Mouse (Mus musculus) spleen, embryonic (tissue): ENCODE data around the gene Ctnna3.

Source experiments
- CTCF ChIA-PET: fragments of 350-600 bp; sonication (Branson Sonifier 250); formaldehyde crosslinking; loops from one replicate; lab custom pipeline; 2022; lab: Charles Lee

The Ctnna3 gene

DNA sequence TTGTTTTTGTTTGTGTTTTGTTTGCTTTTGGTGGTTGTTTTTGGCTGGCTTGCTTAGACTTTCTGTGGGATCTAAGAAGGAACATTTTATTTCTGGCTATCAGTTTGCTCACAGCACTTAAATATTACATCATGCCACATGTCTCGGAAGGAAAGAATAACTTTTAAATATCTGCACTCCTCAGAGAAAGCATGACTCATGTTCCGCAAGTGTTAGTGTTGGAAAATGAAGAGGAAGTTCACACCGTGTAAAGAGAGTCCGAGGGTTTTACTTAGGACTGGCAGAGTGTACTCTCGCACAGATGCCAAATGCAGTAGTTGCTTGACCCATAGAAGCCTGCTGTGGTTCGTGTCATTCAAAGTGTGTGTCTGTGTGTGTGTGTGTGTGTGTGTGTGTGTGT is 619.3 kb downstream of the Ctnna3 start:
- CTCF ChIA-PET: no interaction called here

DNA sequence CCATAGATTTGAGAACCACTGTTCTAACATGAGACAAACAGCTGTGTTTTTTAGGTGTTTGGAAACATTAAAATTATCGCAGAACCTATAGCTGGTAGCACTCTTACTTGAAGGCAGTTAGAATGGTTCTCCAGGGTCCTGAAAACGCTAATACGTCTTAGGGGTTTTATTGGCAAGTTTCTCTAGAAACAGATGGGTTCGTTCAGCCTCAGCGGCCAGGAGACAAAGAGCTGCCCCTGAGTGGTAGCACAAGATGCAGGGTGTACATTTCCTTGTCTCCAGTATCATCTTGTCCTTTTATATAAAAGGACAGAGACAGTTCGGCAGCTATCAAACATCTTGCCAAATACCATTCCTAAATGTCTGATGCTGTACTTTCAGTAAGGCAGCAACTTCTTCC is 620.0 kb downstream of the Ctnna3 start:
- CTCF ChIA-PET: no interaction called here

DNA sequence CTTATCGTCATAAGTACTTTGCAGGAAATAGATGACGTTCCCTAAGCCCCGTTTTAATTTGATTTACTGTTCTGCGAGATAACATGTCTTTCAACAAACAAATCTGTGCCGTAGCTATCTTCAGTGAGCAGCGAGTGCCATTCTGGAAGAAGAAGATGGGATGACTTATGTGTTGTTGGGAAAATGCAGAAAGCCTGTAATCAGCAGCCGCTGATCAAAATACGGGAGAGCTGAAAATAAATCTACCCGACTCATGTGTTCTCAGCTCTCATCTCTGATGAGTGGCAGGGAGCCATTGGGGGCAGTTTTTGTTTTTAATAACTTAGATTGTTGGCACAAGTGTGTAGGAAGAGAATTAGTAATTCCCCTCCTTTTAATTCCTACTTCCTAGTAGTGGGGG is 633.8 kb downstream of the Ctnna3 start:
- CTCF ChIA-PET: no interaction called here

DNA sequence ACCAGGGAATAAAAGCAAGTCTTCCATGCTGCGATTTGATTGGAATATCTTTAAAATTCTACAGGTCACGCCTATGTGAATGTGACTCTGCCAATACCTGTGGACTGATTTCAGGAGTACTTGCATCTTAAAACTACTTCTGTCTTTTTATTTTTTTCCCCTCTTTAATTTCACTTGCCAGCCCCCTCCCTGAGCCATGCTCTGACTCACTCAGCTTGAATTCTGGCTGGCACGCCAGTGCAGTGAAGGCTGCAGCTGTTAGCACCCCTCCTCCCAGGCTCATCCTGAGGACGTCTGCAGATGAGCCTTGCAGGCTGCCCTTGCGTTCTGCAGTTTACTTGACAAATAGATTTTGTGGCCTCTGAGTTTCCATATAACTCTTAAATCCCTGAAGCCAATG is 646.0 kb downstream of the Ctnna3 start:
- CTCF ChIA-PET: no interaction called here

DNA sequence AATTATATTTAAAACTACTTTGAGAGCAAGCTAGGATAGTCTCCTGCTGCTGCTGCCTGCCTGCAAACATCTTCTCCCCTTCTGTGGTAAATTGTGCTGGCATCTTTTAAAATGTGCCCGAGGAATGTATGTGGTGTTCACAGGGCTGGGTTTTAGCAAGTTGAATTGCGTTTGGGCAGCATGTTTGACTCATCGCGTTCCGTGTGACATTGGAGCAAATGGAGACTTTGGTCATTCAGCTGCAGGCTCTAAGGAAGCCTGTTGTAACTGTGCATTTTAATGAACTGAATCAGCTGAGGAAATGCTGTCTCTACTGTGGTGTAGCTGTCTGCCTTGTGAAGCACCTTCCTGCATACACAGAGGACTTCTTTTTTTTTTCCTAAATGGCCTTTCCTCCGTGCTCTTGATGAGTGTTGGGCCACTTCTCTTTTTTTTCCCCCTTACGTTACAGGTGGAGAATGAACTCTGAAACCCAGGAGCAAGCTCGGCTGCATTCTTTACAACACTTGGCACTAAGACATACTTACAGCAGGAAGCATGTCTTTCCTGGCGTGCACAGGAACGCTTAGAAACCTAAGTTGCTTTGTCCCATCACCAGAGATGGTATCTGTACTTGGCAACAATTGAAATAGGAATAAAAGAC is 646.6 kb downstream of the Ctnna3 start:
- CTCF ChIA-PET: no interaction called here

DNA sequence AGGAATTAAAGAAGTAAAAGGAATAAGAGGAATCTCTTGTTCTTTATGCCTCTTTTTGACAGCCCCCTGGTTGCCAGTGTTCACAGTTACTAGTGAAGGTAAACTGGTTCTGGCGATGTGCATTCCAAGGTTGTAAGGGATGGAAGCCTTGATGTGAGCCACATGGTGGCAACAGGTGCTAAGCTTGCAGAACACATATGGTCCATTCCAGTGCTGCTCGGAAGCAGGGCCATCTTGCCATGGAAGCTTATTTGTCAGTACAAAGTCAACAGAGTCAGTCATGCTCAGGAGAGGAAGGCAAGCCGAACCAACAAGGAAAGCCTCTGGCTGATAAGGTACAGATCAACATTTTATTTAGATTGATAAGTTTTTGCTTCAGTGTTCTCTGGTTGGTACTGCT is 652.4 kb downstream of the Ctnna3 start:
- CTCF ChIA-PET: no interaction called here

DNA sequence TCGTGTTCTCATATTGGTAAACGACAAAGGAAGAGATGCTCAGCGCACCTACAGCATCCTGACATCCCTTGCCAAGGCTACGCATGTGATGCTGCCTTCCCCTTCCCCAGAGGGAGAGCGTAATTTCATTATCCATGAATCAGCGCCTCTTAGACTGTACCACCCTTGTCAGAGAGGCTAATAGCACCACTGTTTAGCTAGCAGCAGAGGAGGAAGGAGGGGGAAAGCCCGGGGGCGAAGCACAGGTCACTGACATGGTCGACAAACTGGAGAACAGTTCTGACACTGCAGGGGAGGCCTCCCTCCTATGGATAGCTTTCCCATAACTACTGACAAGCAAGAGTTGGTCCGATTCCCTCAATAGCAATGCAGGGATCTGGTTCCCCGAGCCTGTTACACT is 653.9 kb downstream of the Ctnna3 start:
- CTCF ChIA-PET: no interaction called here

DNA sequence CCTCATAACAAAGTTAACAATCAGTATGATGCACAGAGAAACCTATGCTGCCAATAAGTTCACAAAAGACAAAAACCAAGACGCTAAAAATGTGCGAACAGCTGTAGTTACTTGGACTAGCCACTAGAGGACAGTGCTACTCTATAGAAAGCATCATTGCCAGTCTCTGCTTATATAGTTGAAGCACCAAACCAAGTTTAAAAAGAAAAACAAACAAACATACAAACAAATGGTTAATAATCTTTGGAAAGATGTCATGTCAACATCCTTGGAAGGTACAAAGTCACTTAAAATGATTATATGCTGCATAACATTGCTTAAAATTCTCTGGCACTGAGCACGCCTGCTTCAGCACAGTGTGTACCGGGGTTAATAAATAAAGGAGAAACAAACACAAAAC is 654.6 kb downstream of the Ctnna3 start:
- CTCF ChIA-PET: no interaction called here

DNA sequence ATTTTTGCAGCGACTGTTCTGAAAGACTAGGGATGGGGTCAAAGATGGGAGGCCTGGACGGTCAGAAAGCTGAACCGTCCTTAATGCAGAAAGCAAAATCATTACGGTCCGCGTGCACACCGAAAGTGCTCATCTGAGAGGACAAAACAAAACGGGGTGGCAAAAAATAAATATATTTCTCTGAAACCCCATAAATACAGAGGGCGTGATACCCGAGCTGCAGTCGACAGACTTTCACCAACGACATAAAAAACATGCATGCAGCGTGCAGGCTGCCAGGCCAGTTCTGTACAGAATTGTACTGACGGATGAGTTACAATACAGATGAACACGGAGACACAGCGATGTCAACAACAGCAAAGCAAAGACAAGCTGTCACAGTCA is 656.3 kb downstream of the Ctnna3 start:
- CTCF ChIA-PET: no interaction called here

DNA sequence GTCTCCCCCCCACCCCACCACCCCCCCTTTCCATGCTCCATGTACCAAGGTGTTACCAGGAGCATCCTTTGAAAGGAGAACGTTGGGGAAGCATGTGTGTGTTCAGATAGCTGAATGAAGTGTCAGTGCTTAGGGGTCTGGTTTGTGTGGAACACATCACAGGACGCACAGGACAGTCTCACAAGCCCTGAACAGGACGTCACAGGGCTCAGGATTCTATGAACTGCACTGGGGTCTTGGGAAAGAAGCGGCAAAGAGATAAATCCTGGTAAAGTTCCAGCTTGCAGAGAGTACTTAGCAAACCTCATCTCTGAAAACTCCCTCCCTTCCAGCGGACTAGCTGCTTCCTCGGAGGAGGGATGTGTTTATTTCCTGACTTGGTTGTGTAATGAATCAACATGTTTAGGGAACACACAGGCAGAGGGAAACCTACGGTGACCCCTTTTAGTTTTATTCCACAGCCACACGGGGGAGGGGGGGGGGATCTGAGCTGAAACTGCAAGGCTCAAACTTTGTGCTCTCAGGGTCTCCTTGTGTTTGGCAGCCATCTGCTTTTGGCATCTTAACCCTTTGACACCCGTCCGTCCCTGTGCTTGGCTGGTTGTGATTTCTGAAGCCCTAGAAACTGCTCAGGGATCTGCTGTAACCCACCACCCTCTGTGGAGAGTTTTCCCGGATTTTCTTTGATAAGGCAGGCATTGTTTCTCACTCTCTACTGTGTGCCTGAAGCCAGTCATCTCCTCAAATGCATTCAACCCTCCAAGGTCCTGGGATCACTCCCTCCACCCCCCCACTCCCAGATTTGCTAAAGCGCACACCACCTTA is 656.9 kb downstream of the Ctnna3 start:
- CTCF ChIA-PET: no interaction called here

DNA sequence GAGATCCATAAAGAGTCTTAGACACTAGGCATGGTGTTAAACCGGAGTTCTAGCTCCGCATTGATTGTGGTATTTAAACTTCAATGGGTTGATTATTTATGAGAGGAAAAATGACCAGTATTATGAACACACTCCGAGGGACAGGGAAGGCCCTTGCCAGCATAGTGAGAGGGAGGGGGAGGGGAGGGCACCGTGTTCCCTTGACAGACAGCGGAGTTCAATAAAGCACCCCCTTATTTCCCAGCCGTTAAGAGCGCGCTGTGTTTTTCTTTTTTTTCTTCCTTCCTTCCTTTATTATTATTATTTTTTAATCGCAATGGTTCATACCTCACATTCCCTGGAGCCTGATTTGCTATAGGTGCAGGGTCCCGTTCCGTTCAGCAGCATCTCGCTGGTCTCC is 657.6 kb downstream of the Ctnna3 start:
- CTCF ChIA-PET: no interaction called here

DNA sequence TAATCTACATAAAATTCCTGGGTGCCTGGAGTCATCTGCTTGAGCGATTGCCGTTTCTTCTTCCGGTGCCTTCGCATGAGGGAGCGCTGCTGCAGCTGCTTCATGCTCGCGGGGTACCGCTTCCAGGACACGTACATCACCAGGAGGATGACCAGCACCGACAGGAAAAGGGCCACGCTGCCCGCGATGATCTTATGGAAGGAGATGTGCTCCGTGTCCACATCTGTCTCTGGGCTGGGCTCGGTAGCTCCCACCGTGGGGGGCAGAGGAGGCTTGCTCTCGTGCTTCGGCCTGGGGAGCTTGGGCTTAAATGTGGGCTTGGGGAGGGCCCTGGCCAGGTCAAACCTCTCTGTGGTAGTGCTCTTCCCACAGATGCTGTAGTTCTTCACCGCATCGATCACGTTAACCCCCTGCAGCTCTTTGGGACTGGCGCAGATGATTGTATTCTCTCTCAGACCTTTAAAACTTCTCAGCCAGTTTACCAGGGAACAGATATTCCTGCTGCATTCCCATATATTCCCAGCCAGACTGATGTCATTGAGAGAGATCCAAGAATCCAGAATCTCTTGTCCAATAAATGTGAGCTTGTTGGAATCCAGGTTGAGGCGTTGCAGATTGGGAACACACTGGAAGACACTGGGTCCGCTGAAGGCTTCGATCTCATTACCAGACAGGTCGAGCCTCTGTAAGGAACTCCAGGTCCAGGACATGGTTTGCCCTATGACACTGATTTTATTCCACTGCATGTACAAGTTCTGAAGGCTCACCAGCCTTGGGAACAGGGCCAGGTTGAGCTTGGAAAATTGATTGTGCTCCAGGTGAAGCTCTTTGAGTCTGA is 658.3 kb downstream of the Ctnna3 start:
- CTCF ChIA-PET: no interaction called here

DNA sequence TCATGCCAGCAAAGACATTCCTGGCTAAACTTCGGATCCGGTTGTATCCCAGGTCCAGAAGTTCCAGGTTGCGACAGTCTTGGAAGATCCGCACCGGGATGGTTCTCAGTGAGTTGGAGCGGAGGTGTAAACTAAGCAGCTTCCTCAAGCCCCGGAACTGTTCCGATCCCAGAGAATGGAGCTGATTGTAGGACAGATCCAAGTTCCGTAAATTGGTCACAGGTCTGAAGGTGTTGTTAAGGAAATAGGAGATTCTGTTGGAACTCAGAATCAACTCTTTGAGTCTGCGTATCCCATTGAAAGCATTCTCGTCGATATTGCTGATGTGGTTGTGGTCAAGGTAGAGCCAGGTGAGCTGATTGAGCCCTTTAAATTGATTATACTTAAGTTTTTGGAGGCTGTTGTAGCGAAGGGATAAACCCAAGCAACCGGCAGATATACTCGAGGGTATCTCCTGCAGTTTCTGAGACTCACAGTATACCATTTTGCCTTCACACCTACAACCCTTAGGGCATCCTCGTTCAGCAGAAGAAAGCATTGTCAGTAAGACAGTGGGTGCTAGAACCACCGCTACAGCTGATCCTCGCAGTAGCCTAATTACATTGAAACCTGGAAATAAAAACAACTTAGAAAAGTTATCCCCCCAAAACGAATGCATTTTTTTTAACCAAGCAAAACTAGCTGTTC is 659.0 kb downstream of the Ctnna3 start:
- CTCF ChIA-PET: no interaction called here

DNA sequence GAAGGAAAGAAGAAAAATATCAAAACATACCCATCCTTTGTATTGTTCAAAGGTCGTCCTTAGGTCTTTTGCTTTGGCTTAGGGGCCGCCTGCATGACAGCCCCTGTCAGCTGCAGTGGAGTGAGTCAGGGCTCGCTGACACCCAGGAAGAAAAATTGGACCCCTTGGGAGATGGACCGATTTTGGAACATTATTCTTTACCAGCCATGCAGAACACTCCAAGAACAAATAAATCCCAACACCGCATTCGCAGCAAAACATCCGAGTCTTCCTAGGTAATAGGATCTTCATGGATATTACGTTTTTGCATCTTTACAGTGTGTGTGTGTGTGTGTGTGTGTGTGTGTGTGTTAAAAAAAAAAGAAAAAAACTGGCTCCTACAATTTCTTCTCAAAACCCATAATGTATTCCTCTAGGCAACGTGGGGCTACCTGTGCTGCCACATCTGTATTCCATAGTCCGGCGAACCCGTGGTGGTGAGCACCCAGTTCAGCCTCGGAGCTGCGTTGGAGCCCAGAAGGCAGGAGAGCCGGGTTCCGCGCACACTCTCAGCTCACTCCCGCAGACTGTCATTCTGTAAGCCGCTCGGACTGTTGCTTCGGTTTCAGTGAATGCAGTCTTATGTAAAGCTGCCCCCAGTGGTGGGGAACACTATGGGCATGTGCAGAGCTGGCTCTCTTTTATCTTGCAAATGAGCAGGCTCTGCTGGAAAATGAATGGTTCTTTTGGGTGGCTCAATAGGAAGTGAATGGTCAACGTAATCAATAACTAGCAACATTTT is 660.0 kb downstream of the Ctnna3 start, which contains the start of gene Lrrtm3:
Gene Lrrtm3 (minus strand): TSS at position 598 of the 781 bp plus-strand sequence.
- CTCF ChIA-PET: interaction anchor here (0.5 kb wide), 1 partner anchor 878 kb away, joined by 14 read pairs; no protein-coding TSS in a partner anchor

DNA sequence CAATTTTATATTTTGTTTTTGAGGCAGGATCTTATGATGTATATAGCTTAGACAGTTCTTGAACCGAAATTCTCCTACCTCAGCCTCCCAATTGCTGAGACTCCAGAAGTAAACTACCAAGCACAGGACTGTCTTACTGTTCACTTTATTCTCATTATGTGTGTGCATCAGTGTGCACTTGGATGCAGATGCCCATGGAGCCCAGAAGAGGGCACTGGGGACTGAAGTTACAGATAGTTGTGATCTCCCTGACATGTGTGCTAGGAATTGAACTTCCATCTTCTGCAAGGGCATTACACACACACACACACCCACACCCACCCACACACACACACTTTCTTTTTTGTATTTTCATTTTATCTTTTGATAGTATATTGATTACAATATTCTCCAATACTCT is 666.6 kb downstream of the Ctnna3 start:
- CTCF ChIA-PET: no interaction called here

DNA sequence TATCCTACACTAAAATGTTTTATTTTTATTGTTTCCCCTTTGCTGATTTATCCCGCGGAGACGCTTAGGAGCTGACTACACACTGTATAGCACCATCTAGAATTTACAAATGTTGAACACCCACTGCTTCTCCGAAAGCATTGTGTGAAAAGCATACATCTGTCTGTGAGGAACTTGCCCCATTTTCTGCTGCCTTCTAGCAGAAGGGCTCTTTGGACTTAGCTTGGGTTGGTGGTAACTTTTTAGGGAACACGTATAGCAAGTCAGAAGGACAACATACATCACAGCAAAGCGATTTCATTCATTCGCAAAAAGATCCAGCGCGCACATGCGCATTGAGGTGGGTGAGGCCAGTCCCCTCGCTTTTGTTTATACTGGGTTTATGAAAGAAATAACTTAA is 685.3 kb downstream of the Ctnna3 start:
- CTCF ChIA-PET: no interaction called here

DNA sequence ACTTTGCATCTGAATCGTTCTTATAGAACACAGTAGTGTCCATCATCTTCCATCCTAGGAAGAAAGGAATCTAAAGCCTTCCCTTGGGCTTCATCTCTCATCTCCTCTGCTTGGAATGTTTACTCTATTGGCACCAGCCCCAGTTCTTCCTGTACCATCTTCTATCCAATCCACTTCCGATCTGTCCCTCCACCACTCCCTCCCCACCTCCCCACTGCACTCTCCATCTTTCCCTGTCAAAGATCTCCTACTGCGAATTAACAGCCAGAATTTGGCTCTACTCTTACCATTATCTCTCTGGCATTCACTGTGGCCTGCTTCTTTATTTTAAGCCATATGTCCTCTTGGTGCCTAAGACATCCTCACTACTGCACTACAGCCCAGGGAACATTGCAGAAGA is 688.9 kb downstream of the Ctnna3 start:
- CTCF ChIA-PET: no interaction called here

DNA sequence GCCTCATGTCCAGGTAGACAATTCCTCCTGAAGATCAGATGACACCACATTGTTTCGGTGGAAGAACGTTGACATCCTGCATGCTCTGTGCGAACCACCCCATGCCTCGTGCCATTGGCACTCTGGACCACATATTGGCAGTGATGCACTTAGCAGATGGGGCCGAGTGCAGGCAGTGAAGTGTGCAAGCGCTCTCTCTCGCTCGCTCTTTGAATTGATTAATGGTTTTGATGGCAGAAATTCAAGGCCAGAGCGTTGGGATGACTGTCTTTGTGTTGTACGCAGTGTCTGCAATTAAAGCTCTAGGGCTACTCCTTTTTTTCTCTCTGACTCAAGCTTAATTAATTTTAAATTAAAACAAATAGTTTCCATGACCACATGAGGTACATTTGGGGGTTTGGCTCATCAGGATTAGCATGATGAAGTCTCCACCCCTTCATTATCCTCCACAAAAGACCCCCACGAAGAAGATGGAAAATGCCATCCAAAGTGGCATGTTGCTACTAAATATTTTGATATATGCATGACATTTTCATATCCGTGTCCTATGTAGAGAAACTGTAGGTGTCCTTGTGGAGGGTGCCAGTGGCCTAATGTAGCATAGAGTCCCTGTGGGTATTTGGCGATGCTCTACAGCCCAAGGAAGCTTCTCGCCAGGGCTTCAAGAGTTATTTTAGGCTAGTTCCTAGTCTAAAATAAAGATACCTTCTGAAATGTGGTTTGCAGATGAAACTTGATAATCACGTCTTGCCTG is 700.7 kb downstream of the Ctnna3 start:
- CTCF ChIA-PET: no interaction called here

DNA sequence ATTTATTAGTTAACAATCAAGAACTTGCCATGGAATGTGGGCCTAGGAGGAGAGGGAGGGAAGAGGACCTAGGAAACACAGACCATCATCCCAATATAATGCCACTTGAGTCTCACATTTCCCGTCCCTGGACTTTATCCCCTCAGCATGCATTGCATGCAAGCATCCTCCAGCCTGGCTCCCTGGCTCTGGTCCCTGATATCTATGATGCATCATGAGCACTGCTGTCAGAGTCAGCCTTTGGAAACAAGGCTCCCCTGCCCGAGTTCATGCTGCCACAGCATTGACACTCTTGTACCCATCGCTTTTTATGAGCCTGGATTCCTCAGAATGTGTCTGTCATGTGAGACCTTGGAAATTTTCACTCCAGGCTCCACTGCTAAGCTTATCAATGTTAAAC is 703.6 kb downstream of the Ctnna3 start:
- CTCF ChIA-PET: no interaction called here

DNA sequence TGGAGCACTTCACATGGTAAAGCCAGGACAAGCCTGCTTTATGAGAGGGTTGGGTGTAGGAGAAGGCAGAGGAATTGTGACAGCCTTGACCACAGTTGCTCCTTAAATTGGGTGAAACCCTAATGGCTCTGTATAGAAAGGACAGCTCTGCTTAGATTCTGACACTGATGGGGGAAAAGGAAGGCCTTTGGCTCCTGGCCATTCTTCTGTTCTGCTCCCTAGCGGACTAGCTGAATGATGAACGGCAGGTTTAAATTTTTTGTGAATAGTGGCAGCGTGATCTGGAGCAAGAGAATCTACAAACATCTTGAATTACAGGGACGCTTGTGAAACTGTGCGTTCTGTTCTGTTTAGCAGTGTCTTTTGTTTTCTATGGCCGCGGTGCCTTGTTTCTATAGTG is 705.6 kb downstream of the Ctnna3 start:
- CTCF ChIA-PET: no interaction called here
